Mouse (Mus musculus) myocyte (in vitro differentiated cells): ENCODE measurements around the gene Sel1l. TPM values are rescaled to one million over a fixed set of nuclear protein-coding genes. Genes with fewer than 3 reads are reported as not detected.

Experiments
- H3K27me3 ChIP-seq: one replicate; pipeline ENCODE4 v1.6.1; 2011; ENCODE audit not compliant: control insufficient read depth, insufficient read depth, insufficient read length
- H3K36me3 ChIP-seq: one replicate; pipeline ENCODE4 v1.6.1; 2011; ENCODE audit not compliant: control insufficient read depth, insufficient read depth
- H3K4me2 ChIP-seq: one replicate; pipeline ENCODE4 v1.6.1; 2011; ENCODE audit warnings: low read depth, control low read depth
- H3K4me3 ChIP-seq: one replicate; pipeline ENCODE4 v1.5.1; 2011; ENCODE audit warnings: mild to moderate bottlenecking, control low read depth, moderate library complexity
- H3K79me2 ChIP-seq: one replicate; pipeline ENCODE4 v1.6.1; 2011; ENCODE audit not compliant: control insufficient read depth, insufficient read depth
- H3ac ChIP-seq: one replicate; pipeline ENCODE4 v1.6.1; 2011; ENCODE audit not compliant: control insufficient read depth, insufficient read length
- CEBPB ChIP-seq: IDR thresholded peaks from 2 replicates; pipeline ENCODE4 v1.6.1; 2011; ENCODE audit warnings: mild to moderate bottlenecking, moderate library complexity; ENCODE audit not compliant: poor library complexity, insufficient read depth, severe bottlenecking
- E2F4 ChIP-seq: IDR thresholded peaks from one replicate; pipeline ENCODE4 v1.6.1; 2011; ENCODE audit warnings: mild to moderate bottlenecking, control low read depth, moderate library complexity; ENCODE audit not compliant: insufficient read depth
- MAX ChIP-seq: IDR thresholded peaks from one replicate; pipeline ENCODE4 v1.6.1; 2011; ENCODE audit warnings: low read depth, mild to moderate bottlenecking, control low read depth
- MYOD1 ChIP-seq, 3 experiments: IDR thresholded peaks; one replicate each; pipeline ENCODE4 v1.6.1; 2011; ENCODE audit warnings: control low read depth in 2 of 3, low read depth in 2 of 3, mild to moderate bottlenecking in 2 of 3, moderate library complexity in 1 of 3; ENCODE audit not compliant: insufficient read length in 2 of 3, control insufficient read depth in 1 of 3
- MYOG ChIP-seq, 3 experiments: IDR thresholded peaks; one replicate each; pipeline ENCODE4 v1.6.1; 2011; ENCODE audit warnings: control low read depth in 2 of 3, low read depth in 2 of 3, mild to moderate bottlenecking in 2 of 3; ENCODE audit not compliant: insufficient read length in 2 of 3, control insufficient read depth in 1 of 3, insufficient read depth in 1 of 3
- POLR2A ChIP-seq: IDR thresholded peaks from one replicate; pipeline ENCODE4 v1.6.1; 2011; ENCODE audit warnings: low read depth, mild to moderate bottlenecking, control low read depth, moderate library complexity; ENCODE audit not compliant: insufficient read length
- POLR2AphosphoS2 ChIP-seq: IDR thresholded peaks from one replicate; pipeline ENCODE4 v1.6.1; 2011; ENCODE audit warnings: low read depth, control low read depth; ENCODE audit not compliant: insufficient read length
- REST ChIP-seq: IDR thresholded peaks from one replicate; pipeline ENCODE4 v1.6.1; 2011; ENCODE audit warnings: mild to moderate bottlenecking, control low read depth, moderate library complexity; ENCODE audit not compliant: insufficient read depth, insufficient read length
- SRF ChIP-seq: IDR thresholded peaks from one replicate; pipeline ENCODE4 v1.6.1; 2011; ENCODE audit warnings: low read depth; ENCODE audit not compliant: control insufficient read depth, insufficient read length
- TCF12 ChIP-seq: IDR thresholded peaks from one replicate; pipeline ENCODE4 v1.6.1; 2011; ENCODE audit warnings: mild to moderate bottlenecking, control low read depth; ENCODE audit not compliant: poor library complexity, insufficient read depth, severe bottlenecking
- TCF3 ChIP-seq: IDR thresholded peaks from one replicate; pipeline ENCODE4 v1.6.1; 2011; ENCODE audit warnings: low read depth, control low read depth; ENCODE audit not compliant: insufficient read length
- USF1 ChIP-seq: IDR thresholded peaks from one replicate; pipeline ENCODE4 v1.6.1; 2011; ENCODE audit warnings: low read depth, mild to moderate bottlenecking, control low read depth, moderate library complexity
- polyA plus RNA-seq: library from polyadenylated mRNA; unstranded; fragments of >200 nt; fragmentation: generic; extraction: Trizol; gene quantifications from one replicate; pipeline ENCODE4 v1.2.1, GENCODE M21; 2012; ENCODE audit warnings: missing spikeins

Sel1l gene
- polyA plus RNA-seq, 1 experiment: 54.2 TPM

- Histone ChIP-seq H3K27me3 (no peaks in the 10 kb centered on the region), H3ac (no peak overlapping the region), H3K36me3 (peaks cover 75% of the 10 kb centered on the region), H3K4me2 (no peak overlapping the region), H3K4me3 (no peak overlapping the region), H3K79me2 (no peaks in the 10 kb centered on the region)
- no peak for TF ChIP-seq MAX
- no peak for TF ChIP-seq POLR2AphosphoS2
- no peak for TF ChIP-seq SRF
- no peak for TF ChIP-seq TCF3
- no peak for TF ChIP-seq E2F4
- no peak for TF ChIP-seq CEBPB
- no peak for TF ChIP-seq TCF12
- no peak for TF ChIP-seq REST
- TF ChIP-seq MYOG (IDR thresholded peaks at IDR 0.05; ENCODE audit: control insufficient read depth in 1 of 3, insufficient read depth in 1 of 3, insufficient read length in 2 of 3, low read depth in 2 of 3): no peak
- TF ChIP-seq USF1: no peak
- TF ChIP-seq POLR2A: no peak
- TF ChIP-seq MYOD1 (IDR thresholded peaks at IDR 0.05; ENCODE audit: control insufficient read depth in 1 of 3, insufficient read length in 2 of 3, low read depth in 2 of 3): no peak
Observed at GRCm38 (mm10) chr12:91831410-91831809, 17.5 kb downstream of the Sel1l start.

DNA sequence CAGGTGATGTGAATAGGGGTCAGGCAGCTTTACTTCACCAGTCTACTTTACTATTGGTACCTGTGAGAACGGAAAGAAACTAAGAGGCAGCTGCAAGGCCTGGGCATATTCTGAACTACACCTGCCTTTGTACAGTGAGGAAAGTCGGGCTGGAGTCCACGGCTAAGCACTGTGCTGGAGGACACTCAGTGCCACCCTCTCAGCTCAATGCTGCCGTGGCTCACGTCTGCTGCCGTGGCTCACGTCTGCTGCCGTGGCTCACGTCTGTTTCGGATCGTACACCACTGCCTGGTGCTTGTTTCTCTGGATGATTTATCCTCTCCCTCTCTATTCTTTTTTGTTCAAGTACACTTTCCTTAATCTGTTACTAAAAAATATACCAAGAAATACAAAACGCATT is 28.5 kb downstream of the Sel1l start:
- peaks cover 49% of the 10 kb centered on the region for H3K36me3 ChIP-seq
- TF ChIP-seq SRF (no peak), POLR2A (no peak), CEBPB (no peak), MYOG (IDR thresholded peaks at IDR 0.05; ENCODE audit: control insufficient read depth in 1 of 3, insufficient read depth in 1 of 3, insufficient read length in 2 of 3, low read depth in 2 of 3) (no peak), POLR2AphosphoS2 (no peak), TCF3 (no peak), MYOD1 (IDR thresholded peaks at IDR 0.05; ENCODE audit: control insufficient read depth in 1 of 3, insufficient read length in 2 of 3, low read depth in 2 of 3) (no peak), REST (no peak), USF1 (no peak), E2F4 (no peak), TCF12 (no peak), MAX (no peak)

GRCm38 (mm10) chr12:91818726-91819125 is 30.2 kb downstream of the Sel1l start:
- H3K4me2 ChIP-seq: no peak overlapping the region
- H3K36me3 ChIP-seq: peaks cover 49% of the 10 kb centered on the region
- no peak overlapping the region for H3K4me3 ChIP-seq
- no peak overlapping the region for H3ac ChIP-seq
- no peak for TF ChIP-seq E2F4
- no peak for TF ChIP-seq SRF
- TF ChIP-seq CEBPB: no peak
- no peak for TF ChIP-seq MYOD1 (IDR thresholded peaks at IDR 0.05; ENCODE audit: control insufficient read depth in 1 of 3, insufficient read length in 2 of 3, low read depth in 2 of 3)
- TF ChIP-seq POLR2AphosphoS2: no peak
- no peak for TF ChIP-seq USF1
- no peak for TF ChIP-seq POLR2A
- no peak for TF ChIP-seq MAX
- H3K79me2 ChIP-seq: no peaks in the 10 kb centered on the region
- no peaks in the 10 kb centered on the region for H3K27me3 ChIP-seq

More for the DNA sequence above, 28.5 kb downstream of the Sel1l start:
- Histone ChIP-seq H3K4me2 (no peak overlapping the region), H3K4me3 (no peak overlapping the region), H3K27me3 (no peaks in the 10 kb centered on the region), H3K79me2 (no peaks in the 10 kb centered on the region), H3ac (no peak overlapping the region)

- Histone ChIP-seq H3K4me3 (no peak overlapping the region), H3K4me2 (no peak overlapping the region), H3K27me3 (no peaks in the 10 kb centered on the region), H3ac (no peak overlapping the region), H3K79me2 (no peaks in the 10 kb centered on the region), H3K36me3 (peaks cover 48% of the 10 kb centered on the region)
- TF ChIP-seq REST: no peak
- no peak for TF ChIP-seq TCF3
- no peak for TF ChIP-seq USF1
- TF ChIP-seq MAX: no peak
- TF ChIP-seq CEBPB: no peak
- TF ChIP-seq TCF12: no peak
- TF ChIP-seq E2F4: no peak
- no peak for TF ChIP-seq MYOD1 (IDR thresholded peaks at IDR 0.05; ENCODE audit: control insufficient read depth in 1 of 3, insufficient read length in 2 of 3, low read depth in 2 of 3)
- TF ChIP-seq MYOG (IDR thresholded peaks at IDR 0.05; ENCODE audit: control insufficient read depth in 1 of 3, insufficient read depth in 1 of 3, insufficient read length in 2 of 3, low read depth in 2 of 3): no peak
- TF ChIP-seq SRF: no peak
- no peak for TF ChIP-seq POLR2A
- TF ChIP-seq POLR2AphosphoS2: no peak
Observed at GRCm38 (mm10) chr12:91815990-91816389, 33.0 kb downstream of the Sel1l start.

- TF ChIP-seq TCF12: no peak
- no peak for TF ChIP-seq CEBPB
- no peak for TF ChIP-seq POLR2AphosphoS2
- TF ChIP-seq REST: no peak
- no peak for TF ChIP-seq SRF
- TF ChIP-seq MYOG (IDR thresholded peaks at IDR 0.05; ENCODE audit: control insufficient read depth in 1 of 3, insufficient read depth in 1 of 3, insufficient read length in 2 of 3, low read depth in 2 of 3): no peak
- no peak for TF ChIP-seq TCF3
- no peak for TF ChIP-seq POLR2A
- no peak for TF ChIP-seq E2F4
- TF ChIP-seq MYOD1 (IDR thresholded peaks at IDR 0.05; ENCODE audit: control insufficient read depth in 1 of 3, insufficient read length in 2 of 3, low read depth in 2 of 3): no peak
- no peak for TF ChIP-seq MAX
- TF ChIP-seq USF1: no peak
- no peaks in the 10 kb centered on the region for H3K27me3 ChIP-seq
- H3K4me2 ChIP-seq: no peak overlapping the region
- H3K79me2 ChIP-seq: no peaks in the 10 kb centered on the region
- peaks cover 48% of the 10 kb centered on the region for H3K36me3 ChIP-seq
- no peak overlapping the region for H3K4me3 ChIP-seq
- no peak overlapping the region for H3ac ChIP-seq
Observed at GRCm38 (mm10) chr12:91815552-91815951, 33.4 kb downstream of the Sel1l start.
